Mouse (Mus musculus) MEL (cell line): ENCODE data around the gene Gm9758.
"Not testable (repeated sequence)": the region's sequence is repeated elsewhere in the genome, so short reads cannot be mapped to it uniquely, and the experiment has no call there.

Source experiments
- CTCF ChIP-seq, 3 experiments: IDR thresholded peaks in 2 of 3; conservative IDR thresholded peaks in 1 of 3; 2 replicates each; pipeline ENCODE4 v1.5.1; 2011 to 2012; ENCODE audit warnings: low read length in 3 of 3, low read depth in 2 of 3, mild to moderate bottlenecking in 2 of 3, improper control_type of control experiment in 1 of 3, inconsistent platforms in 1 of 3, mixed read lengths in 1 of 3, moderate library complexity in 1 of 3; ENCODE audit not compliant: control insufficient read depth in 1 of 3, insufficient read depth in 1 of 3, poor library complexity in 1 of 3, severe bottlenecking in 1 of 3
- E2F4 ChIP-seq: IDR thresholded peaks from 2 replicates; pipeline ENCODE4 v1.6.1; 2011; ENCODE audit warnings: low read depth, low read length, improper control_type of control experiment, borderline replicate concordance
- MAFK ChIP-seq: IDR thresholded peaks from 2 replicates; pipeline ENCODE4 v1.6.1; 2011; ENCODE audit warnings: low read depth, mild to moderate bottlenecking, low read length, improper control_type of control experiment, borderline replicate concordance
- MEF2A ChIP-seq: IDR thresholded peaks from 2 replicates; pipeline ENCODE4 v1.6.1; 2014; ENCODE audit warnings: low read depth, mild to moderate bottlenecking, inconsistent platforms, low read length, improper control_type of control experiment; ENCODE audit not compliant: poor library complexity, insufficient replicate concordance, severe bottlenecking; ENCODE audit errors: extremely low read depth
- NELFE ChIP-seq: IDR thresholded peaks from 2 replicates; pipeline ENCODE4 v1.6.1; 2011; ENCODE audit warnings: low read depth, low read length, improper control_type of control experiment
- TCF12 ChIP-seq: IDR thresholded peaks from 2 replicates; pipeline ENCODE4 v1.6.1; 2014; ENCODE audit warnings: low read depth, mild to moderate bottlenecking, inconsistent platforms, low read length, improper control_type of control experiment, moderate library complexity
- USF1 ChIP-seq: IDR thresholded peaks from 2 replicates; pipeline ENCODE4 v1.6.1; 2014; ENCODE audit warnings: low read depth, mild to moderate bottlenecking, inconsistent platforms, low read length, improper control_type of control experiment, moderate library complexity

- TF ChIP-seq TCF12; MEF2A; USF1; CTCF (IDR thresholded peaks at IDR 0.05 in 2 of 3, conservative IDR thresholded peaks at IDR 0.05 in 1 of 3; ENCODE audit: control insufficient read depth in 1 of 3, insufficient read depth in 1 of 3, low read depth in 2 of 3, low read length in 3 of 3, poor library complexity in 1 of 3, severe bottlenecking in 1 of 3); MAFK; E2F4; NELFE: not testable (repeated sequence)
Observed at GRCm38 (mm10) chr5:14955928-14956706, 41.4 kb upstream of the Gm9758 start.
